Comparison of ENCODE assay signal across 10 mouse cellular contexts in the genomic region with DNA sequence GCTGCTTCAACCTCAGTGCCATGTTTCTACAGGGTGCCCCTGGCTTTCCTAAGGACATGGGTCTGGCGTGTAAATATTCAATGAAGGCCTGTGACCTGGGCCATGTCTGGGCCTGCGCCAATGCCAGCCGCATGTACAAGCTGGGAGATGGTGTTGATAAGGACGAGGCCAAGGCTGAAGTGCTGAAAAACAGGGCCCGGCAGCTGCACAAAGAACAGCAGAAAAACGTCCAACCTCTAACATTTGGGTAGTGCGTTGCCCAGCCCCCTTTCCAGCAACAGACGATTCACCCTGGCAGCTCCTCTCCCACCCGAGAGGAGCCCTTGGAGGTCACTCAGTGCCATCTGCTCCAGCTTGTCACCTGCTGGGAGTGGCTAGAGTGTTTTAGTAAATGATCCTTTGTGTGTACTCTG. TPM values are rescaled to one million over a fixed set of nuclear protein-coding genes. Genes with fewer than 3 reads are reported as not detected.
DNase-seq lines count a peak whose midpoint lies in the region; ATAC-seq and TF ChIP-seq lines count a peak whose summit lies in the region.
"Had no signal": no experiment of that assay in that cellular context is flagged by ENCODE, and none has a peak within 500 bp of the region (broad histone marks: within the 10 kb centered on the region; RNA-seq: fewer than 3 reads in every experiment).

No protein-coding gene starts in this region.

- H3K27ac ChIP-seq in left cerebral cortex, adult 2 months, result peak overlapping the region; percentile 94
- 0 out of 2 replicates have a peak overlapping the region, but pooled peaks have one; percentile 3 for H3K27ac ChIP-seq in liver, embryonic 15.5 days (replicated peaks)

- H3K4me1 ChIP-seq in liver, embryonic 15.5 days (replicated peaks), result peaks cover 8% of the 10 kb centered on the region

- H3K9ac ChIP-seq in liver, embryonic 15.5 days, result no peak overlapping the region

- 0 out of 2 replicates have a peak, but pooled peaks have one; percentile 23 for ATAC-seq in liver, embryonic 15.5 days (ENCODE audit: insufficient read depth)

- DNase-seq in left cerebral cortex, adult 2 months (ENCODE audit: extremely low spot score in 1 of 2, low spot score in 2 of 2), result peak; percentile 14 to 18
- DNase-seq in left cerebral cortex, postnatal 10 days (ENCODE audit: extremely low spot score in 1 of 2, low spot score in 2 of 2), result no peak
- DNase-seq in R1 (ENCODE audit: low read depth, low spot score), result peak; percentile 73
- peak; percentile 50 to 60 for DNase-seq in cerebellum, postnatal 14 days
- DNase-seq in gastrocnemius, postnatal 25 days, result no peak
- no peak for DNase-seq in gastrocnemius, postnatal 14 days
- no peak for DNase-seq in layer of hippocampus, postnatal 14 days (ENCODE audit: low spot score in 2 of 2)
- DNase-seq: heart, adult 11 months; lung, postnatal 4 days had no signal

- WGBS in liver, embryonic 15.5 days (ENCODE audit: insufficient replicate concordance), result 60% methylated on average over 9 of the region's 9 CpGs

- no peak overlapping the region for H3K4me2 ChIP-seq in liver, embryonic 15.5 days

- H3K9me3 ChIP-seq in liver, embryonic 15.5 days (replicated peaks), result no peaks in the 10 kb centered on the region

- H3K4me3 ChIP-seq in left cerebral cortex, adult 2 months, result no peak overlapping the region
- no peak overlapping the region for H3K4me3 ChIP-seq in liver, embryonic 15.5 days (replicated peaks)

- TF ChIP-seq CTCF in left cerebral cortex, adult 2 months (IDR thresholded peaks at IDR 0.05), result no peak

- H3K36me3 ChIP-seq in liver, embryonic 15.5 days (replicated peaks), result peaks cover 25% of the 10 kb centered on the region

- intact Hi-C loops in left cerebral cortex, adult 2 months (cut with DNase I), result loop anchor here (5.0 kb wide), 1 partner anchor 239 kb away; the partner anchor contains the start of genes Orc1 and Prpf38a
- intact Hi-C loops in left cerebral cortex, postnatal 10 days (cut with DNase I), result loop anchor here (5.0 to 10.0 kb wide), 3 partner anchors 124 to 216 kb away; no protein-coding TSS in a partner anchor
- intact Hi-C loops in gastrocnemius, postnatal 14 days (cut with DNase I; ENCODE audit: low total_unique reads), result loop anchor here (10.0 kb wide), 1 partner anchor 216 kb away; no protein-coding TSS in a partner anchor

- H3K27me3 ChIP-seq in liver, embryonic 15.5 days, result no peaks in the 10 kb centered on the region

RNA-seq across cellular contexts. Expression of gene Coa7, which starts 10.4 kb away (rescaled TPM):
- 10 to 100 TPM; 24.1 to 28.5 TPM for total RNA-seq in left cerebral cortex, adult 2 months (2021)
- 10 to 100 TPM; 36.8 to 39.7 TPM for total RNA-seq in left cerebral cortex, postnatal 10 days (2021)
- polyA plus RNA-seq in liver, embryonic 15.5 days (2015; fragmentation: Nextera tagmentation; extraction: Ambion mirVana), result 21.9 and 24.6 TPM in 2 replicates
- 10 to 100 TPM; 33.6 to 35.4 TPM for total RNA-seq in gastrocnemius, postnatal 25 days (2021)
- total RNA-seq in gastrocnemius, postnatal 14 days (2021), result 10 to 100 TPM; 29.0 to 31.3 TPM
- total RNA-seq in layer of hippocampus, postnatal 14 days (2021), result 10 to 100 TPM; 29.7 to 33.4 TPM

RNA-seq across cellular contexts. Expression of gene Zyg11b, which starts 37.4 kb away (rescaled TPM):
- 10 to 100 TPM; 96.7 to 98.7 TPM for total RNA-seq in left cerebral cortex, adult 2 months (2021)
- 100 to 1,000 TPM; 151 to 166 TPM for total RNA-seq in left cerebral cortex, postnatal 10 days (2021)
- 2.3 and 2.4 TPM in 2 replicates for polyA plus RNA-seq in liver, embryonic 15.5 days (2015; fragmentation: Nextera tagmentation; extraction: Ambion mirVana)
- 10 to 100 TPM; 44.6 to 51.1 TPM for total RNA-seq in gastrocnemius, postnatal 25 days (2021)
- total RNA-seq in gastrocnemius, postnatal 14 days (2021), result 10 to 100 TPM; 37.7 to 38.7 TPM
- 100 to 1,000 TPM; 119 to 124 TPM for total RNA-seq in layer of hippocampus, postnatal 14 days (2021)

RNA-seq across cellular contexts. Expression of gene Shisal2a, which starts 44.8 kb away (rescaled TPM):
- not detected for total RNA-seq in left cerebral cortex, adult 2 months (2021)
- total RNA-seq in left cerebral cortex, postnatal 10 days (2021), result not detected
- 0.26 and 0.35 TPM in 2 replicates for polyA plus RNA-seq in liver, embryonic 15.5 days (2015; fragmentation: Nextera tagmentation; extraction: Ambion mirVana)
- total RNA-seq in gastrocnemius, postnatal 25 days (2021), result not detected
- total RNA-seq in gastrocnemius, postnatal 14 days (2021), result not detected
- total RNA-seq in layer of hippocampus, postnatal 14 days (2021), result not detected

Comparison
In these comparisons a context has a peak if more than half of its experiments do, and no peak if none do; other contexts are left out.
1. DNase-seq: peak in left cerebral cortex, adult 2 months (2 of 2), R1 (single experiment) and cerebellum, postnatal 14 days (2 of 2); none in left cerebral cortex, postnatal 10 days (0 of 2), gastrocnemius, postnatal 25 days (single experiment), gastrocnemius, postnatal 14 days (single experiment) and layer of hippocampus, postnatal 14 days (0 of 2).